Mouse (Mus musculus): ENCODE results near the gene Nup107. TPM values are rescaled to one million over a fixed set of nuclear protein-coding genes. Genes with fewer than 3 reads are reported as not detected.
"Not testable (repeated sequence)": the region's sequence is repeated elsewhere in the genome, so short reads cannot be mapped to it uniquely, and the experiment has no call there.

Gene Nup107
- total RNA-seq, 2 experiments from 2014 or later, result 14.4 to 17.0 TPM

GRCm38 (mm10) chr10:117765116-117765894, 27.2 kb downstream of the Nup107 start:
- no peak for DNase-seq (ENCODE audit: low spot score in 2 of 2)

DNA sequence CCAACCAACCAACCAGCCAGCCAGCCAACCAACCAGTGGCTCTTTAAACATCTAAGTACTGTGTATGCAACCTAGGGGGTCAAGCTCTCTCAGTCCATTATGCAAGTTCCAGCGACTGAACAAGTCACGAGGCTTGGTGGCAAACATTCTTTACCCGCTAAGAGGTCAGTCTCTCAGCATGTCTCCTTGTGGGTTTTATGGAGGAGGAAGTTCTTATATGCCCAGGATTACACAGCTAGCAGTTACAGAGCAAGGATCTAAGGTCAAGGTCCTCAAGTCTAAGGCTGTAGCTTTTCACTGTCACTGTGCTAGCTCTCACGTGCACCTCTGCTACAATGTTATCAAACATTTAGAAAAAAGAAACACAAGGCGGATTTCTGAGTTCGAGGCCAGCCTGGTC, 27.9 kb downstream of the Nup107 start:
- no peak for DNase-seq (ENCODE audit: low spot score in 2 of 2)

DNA sequence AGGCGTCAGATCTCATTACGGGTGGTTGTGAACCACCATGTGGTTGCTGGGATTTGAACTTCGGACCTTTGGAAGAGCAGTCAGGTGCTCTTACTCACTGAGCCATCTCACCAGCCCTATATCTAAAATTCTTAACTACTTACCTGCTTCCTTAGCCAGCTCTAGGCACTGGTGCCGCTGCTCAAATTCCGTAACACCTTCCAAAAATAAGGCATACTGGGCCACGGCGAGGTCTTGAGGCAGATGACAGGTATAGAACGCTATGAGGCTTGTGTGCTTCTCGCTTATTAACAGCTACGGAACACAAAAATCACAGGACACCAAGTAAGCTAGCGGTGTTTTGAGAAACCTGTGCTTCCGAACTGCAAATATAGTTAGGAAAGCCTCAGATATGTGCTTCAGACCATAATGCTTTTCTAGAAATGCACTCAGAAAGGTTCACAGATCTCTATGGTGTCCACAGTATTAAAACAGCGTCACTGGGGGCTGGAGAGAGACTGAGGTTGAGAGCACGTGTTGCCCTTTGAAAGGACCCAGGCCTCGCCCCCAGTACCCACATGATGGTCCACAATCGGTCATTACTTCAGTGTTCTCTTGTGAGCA, 28.8 kb downstream of the Nup107 start:
- no peak for DNase-seq (ENCODE audit: low spot score in 2 of 2)

DNA sequence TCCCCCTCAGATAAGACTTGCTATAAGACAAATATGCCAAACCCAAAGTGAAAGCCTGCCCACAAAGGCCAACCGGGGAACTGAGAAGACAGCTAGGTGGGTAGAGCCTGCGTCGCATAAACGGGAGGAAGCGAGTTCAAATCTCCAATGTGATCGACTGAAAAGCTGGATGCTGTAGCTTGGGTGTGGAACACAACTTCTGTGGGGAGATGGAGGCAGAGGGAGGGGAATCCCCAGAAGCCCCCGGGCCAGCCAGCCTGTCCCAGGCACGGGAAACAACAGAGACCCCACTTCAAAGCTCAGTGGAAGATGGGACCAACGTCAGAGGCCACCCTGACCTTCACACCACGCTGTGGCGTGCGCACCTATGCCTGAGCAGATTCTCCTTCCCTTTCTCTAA, 29.5 kb downstream of the Nup107 start:
- no peak for DNase-seq (ENCODE audit: low spot score in 2 of 2)

DNA sequence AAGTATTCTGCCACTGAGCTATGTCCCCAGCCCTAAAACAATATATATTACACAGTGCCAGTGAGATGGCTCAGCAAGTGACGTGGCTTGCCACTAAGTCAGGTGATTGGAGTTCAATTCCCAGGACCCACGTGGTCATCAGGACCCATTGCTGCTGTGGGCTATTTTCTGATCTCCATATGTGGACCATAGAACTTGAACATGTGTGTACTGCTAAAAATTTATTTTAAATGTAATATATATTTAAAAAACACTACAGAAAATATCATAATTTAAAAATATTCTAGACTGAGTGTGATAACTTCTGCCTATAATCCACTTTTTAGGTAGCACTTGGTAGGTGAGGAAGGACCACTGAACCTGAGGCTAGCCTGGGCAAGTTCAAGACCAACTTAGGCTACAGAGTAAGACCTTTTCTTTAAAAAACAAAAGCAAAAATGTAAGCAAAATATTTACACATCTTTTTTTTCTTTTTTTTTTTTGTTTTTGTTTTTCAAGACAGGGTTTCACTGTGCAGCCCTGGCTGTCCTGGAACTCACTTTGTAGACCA, 30.1 kb downstream of the Nup107 start:
- no peak for DNase-seq (ENCODE audit: low spot score in 2 of 2)

GRCm38 (mm10) chr10:117761551-117761950, 31.0 kb downstream of the Nup107 start:
- DNase-seq (ENCODE audit: low spot score in 2 of 2), result no peak

GRCm38 (mm10) chr10:117760831-117761335, 31.6 kb downstream of the Nup107 start:
- no peak for DNase-seq (ENCODE audit: low spot score in 2 of 2)

- DNase-seq (ENCODE audit: low spot score in 2 of 2), result no peak
These were observed 32.5 kb downstream of the Nup107 start for GRCm38 (mm10) chr10:117759844-117760630.

- no peak for DNase-seq (ENCODE audit: low spot score in 2 of 2)
These were observed 33.5 kb downstream of the Nup107 start for GRCm38 (mm10) chr10:117758749-117759727.

GRCm38 (mm10) chr10:117758344-117758743, 34.2 kb downstream of the Nup107 start:
- not testable (repeated sequence) for DNase-seq (ENCODE audit: low spot score in 2 of 2)

GRCm38 (mm10) chr10:117757796-117758342, 34.6 kb downstream of the Nup107 start:
- DNase-seq (ENCODE audit: low spot score in 2 of 2), result no peak

DNA sequence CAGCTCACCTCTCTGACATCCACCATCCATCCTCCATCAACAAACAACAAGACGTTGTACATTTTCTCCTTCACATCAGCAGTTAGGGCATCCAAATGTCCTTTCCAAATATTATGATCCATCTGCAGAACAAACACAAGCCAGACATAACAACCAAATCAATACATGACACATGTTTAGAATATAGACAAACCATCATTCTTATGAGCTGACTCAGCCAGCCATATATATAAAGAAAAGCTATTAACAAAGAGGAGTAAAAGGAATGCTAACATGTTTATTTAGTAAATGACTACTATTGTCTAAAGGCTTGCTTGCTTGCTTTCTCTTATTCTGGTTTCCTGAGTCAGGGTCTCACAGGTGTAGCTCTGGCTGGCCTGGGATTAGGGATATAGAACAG, 35.2 kb downstream of the Nup107 start:
- no peak for DNase-seq (ENCODE audit: low spot score in 2 of 2)

GRCm38 (mm10) chr10:117756784-117757183, 35.7 kb downstream of the Nup107 start:
- no peak for DNase-seq (ENCODE audit: low spot score in 2 of 2)

DNA sequence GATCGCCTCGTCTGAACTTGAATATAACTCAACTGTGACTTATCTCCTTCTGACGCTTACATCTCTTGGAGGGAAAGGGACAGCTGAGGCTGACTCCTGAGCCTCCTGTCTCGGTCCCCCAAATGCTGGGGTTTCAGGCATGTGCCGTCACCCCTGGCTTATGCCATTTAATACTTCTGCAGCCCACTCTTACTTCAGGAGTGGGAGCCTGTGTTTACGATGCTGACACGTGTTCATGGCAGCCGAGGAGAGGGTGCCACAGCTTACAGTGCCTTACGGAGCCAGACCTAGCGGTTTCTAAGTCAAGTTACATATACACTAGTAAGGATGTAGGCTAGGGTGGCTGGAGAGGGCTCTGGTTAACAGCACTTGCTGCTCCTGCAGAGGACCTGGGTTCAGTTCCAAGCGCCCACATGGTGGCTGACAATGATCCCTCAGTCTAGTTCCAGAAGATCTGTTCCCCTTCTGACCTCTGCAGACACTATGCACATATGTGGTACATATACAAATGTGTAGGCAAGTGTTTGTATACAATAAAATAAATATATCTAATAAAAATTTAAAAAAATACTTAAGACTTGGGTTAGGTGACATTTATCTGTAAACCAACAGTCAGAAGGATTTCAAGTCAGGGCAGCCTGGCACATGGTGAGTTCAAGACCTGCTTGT, 36.6 kb downstream of the Nup107 start:
- DNase-seq (ENCODE audit: low spot score in 2 of 2), result no peak

GRCm38 (mm10) chr10:117755086-117755798, 37.3 kb downstream of the Nup107 start:
- no peak for DNase-seq (ENCODE audit: low spot score in 2 of 2)

DNA sequence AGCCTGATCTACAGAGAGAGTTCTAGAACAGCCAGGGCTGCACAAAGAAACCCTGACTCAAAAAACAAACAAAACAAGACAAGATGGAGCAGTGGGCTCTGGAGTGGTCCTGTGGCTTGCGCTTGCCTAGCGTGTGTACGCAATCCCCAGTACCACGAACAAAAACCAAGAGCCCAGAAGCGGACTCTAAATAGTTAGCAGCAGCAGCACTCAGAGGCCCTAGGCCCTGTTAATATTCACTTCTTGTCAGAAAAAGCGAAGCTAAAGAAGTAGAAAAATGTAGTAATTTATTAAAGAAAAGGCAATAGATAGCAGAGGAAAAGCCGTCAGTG, 37.9 kb downstream of the Nup107 start:
- no peak for DNase-seq (ENCODE audit: low spot score in 2 of 2)

DNA sequence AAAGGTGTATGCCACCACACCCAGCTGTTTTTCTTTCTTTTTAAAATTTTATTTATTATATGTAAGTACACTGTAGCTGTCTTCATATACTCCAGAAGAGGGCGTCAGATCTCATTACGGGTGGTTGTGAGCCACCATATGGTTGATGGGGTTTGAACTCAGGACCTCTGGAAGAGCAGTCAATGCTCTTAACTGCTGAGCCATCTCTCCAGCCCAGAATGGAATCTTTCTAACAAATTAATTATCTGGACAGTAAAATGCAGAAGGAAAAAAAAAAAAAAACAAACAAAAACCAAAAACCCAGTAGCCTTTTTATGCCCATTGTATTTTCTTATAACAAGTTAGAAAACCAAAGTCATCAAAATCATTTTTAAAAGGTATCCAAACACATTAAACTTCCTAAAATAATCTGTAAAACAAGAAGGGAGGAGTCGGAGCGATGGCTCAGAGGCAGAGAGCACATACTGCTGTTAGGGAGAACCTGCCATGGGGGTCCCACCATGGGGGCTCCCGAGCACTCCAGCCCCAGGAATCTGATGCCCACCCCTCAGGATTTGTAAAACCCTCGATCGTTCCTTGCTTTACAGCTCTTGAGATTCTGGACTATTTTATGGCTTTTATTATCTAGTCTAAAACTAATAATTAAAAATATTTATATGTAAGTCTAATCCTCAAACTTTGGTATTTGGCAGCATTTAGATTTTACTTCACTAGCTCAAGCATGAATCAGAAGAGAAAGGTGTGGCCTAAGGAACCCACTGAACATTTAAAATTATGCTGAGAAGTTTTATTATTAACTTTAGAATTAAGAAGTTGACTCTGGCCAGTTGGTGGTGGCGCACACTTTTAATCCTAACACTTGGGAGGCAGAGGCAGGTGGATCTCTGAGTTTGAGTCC, 38.5 kb downstream of the Nup107 start:
- no peak for DNase-seq (ENCODE audit: low spot score in 2 of 2)

All from layer of hippocampus, postnatal 14 days (tissue).